Mouse (Mus musculus) MEL (cell line): ENCODE measurements around the gene Mpv17l2. TPM values are rescaled to one million over a fixed set of nuclear protein-coding genes. Genes with fewer than 3 reads are reported as not detected.

ENCODE experiments used
- DNase-seq: peaks from one replicate; pipeline ENCODE4 v3.0.0; 2011; ENCODE audit warnings: low read depth, low spot score
- H3K27ac ChIP-seq: 2 replicates; pipeline ENCODE4 v1.5.1; 2012; ENCODE audit warnings: low read depth, mild to moderate bottlenecking, control low read depth, low read length, moderate library complexity; ENCODE audit not compliant: control insufficient read depth
- H3K27me3 ChIP-seq, 2 experiments: fragments of 150-350 bp in 1 of 2; sonication (generic) in 1 of 2; 2 replicates each; pipeline ENCODE4 v1.6.1; 2012; ENCODE audit warnings: low read length in 2 of 2, mild to moderate bottlenecking in 2 of 2, improper control_type of control experiment in 1 of 2, moderate library complexity in 1 of 2; ENCODE audit not compliant: insufficient read depth in 2 of 2, control insufficient read depth in 1 of 2
- H3K36me3 ChIP-seq, 2 experiments: 2 replicates each; pipeline ENCODE4 v1.6.1; 2012 to 2014; ENCODE audit warnings: low read length in 2 of 2, improper control_type of control experiment in 1 of 2, inconsistent platforms in 1 of 2, mild to moderate bottlenecking in 1 of 2; ENCODE audit not compliant: insufficient read depth in 2 of 2, control insufficient read depth in 1 of 2
- H3K4me1 ChIP-seq, 2 experiments: fragments of 150-350 bp in 1 of 2; sonication (generic) in 1 of 2; 2 replicates each; pipeline ENCODE4 v1.6.1; 2012; ENCODE audit warnings: low read length in 2 of 2, improper control_type of control experiment in 1 of 2, mild to moderate bottlenecking in 1 of 2; ENCODE audit not compliant: insufficient read depth in 2 of 2, control insufficient read depth in 1 of 2
- H3K4me3 ChIP-seq, 2 experiments: fragments of 150-350 bp in 1 of 2; sonication (generic) in 1 of 2; 2 replicates each; pipeline ENCODE4 v1.5.1; 2012; ENCODE audit warnings: low read depth in 2 of 2, low read length in 2 of 2, mild to moderate bottlenecking in 2 of 2, moderate library complexity in 2 of 2, control low read depth in 1 of 2, improper control_type of control experiment in 1 of 2; ENCODE audit not compliant: control insufficient read depth in 1 of 2, insufficient read depth in 1 of 2
- H3K79me2 ChIP-seq: 2 replicates; pipeline ENCODE4 v1.6.1; 2012; ENCODE audit warnings: mild to moderate bottlenecking, low read length, moderate library complexity; ENCODE audit not compliant: control insufficient read depth, poor library complexity, insufficient read depth
- H3K9ac ChIP-seq: 2 replicates; pipeline ENCODE4 v1.6.1; 2012; ENCODE audit warnings: low read depth, mild to moderate bottlenecking, control low read depth, low read length, moderate library complexity; ENCODE audit not compliant: control insufficient read depth, poor library complexity, severe bottlenecking
- H3K9me3 ChIP-seq: fragments of 150-350 bp; sonication (generic); replicated peaks from 2 replicates; pipeline ENCODE4 v1.6.1; 2012; ENCODE audit warnings: mild to moderate bottlenecking, low read length, improper control_type of control experiment, moderate library complexity; ENCODE audit not compliant: insufficient read depth
- CHD2 ChIP-seq: IDR thresholded peaks from 2 replicates; pipeline ENCODE4 v1.6.1; 2011; ENCODE audit warnings: low read length, improper control_type of control experiment
- E2F4 ChIP-seq: IDR thresholded peaks from 2 replicates; pipeline ENCODE4 v1.6.1; 2011; ENCODE audit warnings: low read depth, low read length, improper control_type of control experiment, borderline replicate concordance
- EP300 ChIP-seq, 2 experiments: IDR thresholded peaks; 2 replicates each; pipeline ENCODE4 v1.6.1; 2011; ENCODE audit warnings: improper control_type of control experiment in 2 of 2, low read length in 2 of 2, low read depth in 1 of 2, mild to moderate bottlenecking in 1 of 2
- GABPA ChIP-seq: IDR thresholded peaks from 2 replicates; pipeline ENCODE4 v1.6.1; 2012; ENCODE audit warnings: low read depth, mild to moderate bottlenecking, inconsistent platforms, low read length, improper control_type of control experiment, moderate library complexity
- GATA1 ChIP-seq: IDR thresholded peaks from 2 replicates; pipeline ENCODE4 v1.6.1; 2011; ENCODE audit warnings: low read depth, low read length, improper control_type of control experiment
- JUND ChIP-seq: IDR thresholded peaks from 2 replicates; pipeline ENCODE4 v1.6.1; 2011; ENCODE audit warnings: low read depth, mild to moderate bottlenecking, improper control_type of control experiment, low read length
- MAX ChIP-seq: IDR thresholded peaks from 2 replicates; pipeline ENCODE4 v1.6.1; 2011; ENCODE audit warnings: low read length, improper control_type of control experiment
- MAZ ChIP-seq: IDR thresholded peaks from 2 replicates; pipeline ENCODE4 v1.6.1; 2012; ENCODE audit warnings: low read depth, mild to moderate bottlenecking, inconsistent platforms, low read length, improper control_type of control experiment
- MEF2A ChIP-seq: IDR thresholded peaks from 2 replicates; pipeline ENCODE4 v1.6.1; 2014; ENCODE audit warnings: low read depth, mild to moderate bottlenecking, inconsistent platforms, low read length, improper control_type of control experiment; ENCODE audit not compliant: poor library complexity, insufficient replicate concordance, severe bottlenecking; ENCODE audit errors: extremely low read depth
- MXI1 ChIP-seq: IDR thresholded peaks from 2 replicates; pipeline ENCODE4 v1.6.1; 2011; ENCODE audit warnings: mild to moderate bottlenecking, low read depth, low read length, improper control_type of control experiment
- POLR2A ChIP-seq, 2 experiments: IDR thresholded peaks; 2 replicates each; pipeline ENCODE4 v1.6.1; 2011 to 2012; ENCODE audit warnings: low read length in 2 of 2, mild to moderate bottlenecking in 2 of 2, control low read depth in 1 of 2, improper control_type of control experiment in 1 of 2, low read depth in 1 of 2, moderate library complexity in 1 of 2; ENCODE audit not compliant: control insufficient read depth in 1 of 2, insufficient read depth in 1 of 2, poor library complexity in 1 of 2
- POLR2AphosphoS2 ChIP-seq: IDR thresholded peaks from 2 replicates; pipeline ENCODE4 v1.6.1; 2011; ENCODE audit warnings: low read length, improper control_type of control experiment
- RAD21 ChIP-seq: IDR thresholded peaks from 2 replicates; pipeline ENCODE4 v1.6.1; 2011; ENCODE audit warnings: mild to moderate bottlenecking, low read depth, low read length, improper control_type of control experiment
- SMC3 ChIP-seq: IDR thresholded peaks from 2 replicates; pipeline ENCODE4 v1.6.1; 2011; ENCODE audit warnings: low read depth, low read length, improper control_type of control experiment
- TBP ChIP-seq: IDR thresholded peaks from 2 replicates; pipeline ENCODE4 v1.8.0; 2011; ENCODE audit warnings: low read depth, low read length, improper control_type of control experiment
- TCF12 ChIP-seq: IDR thresholded peaks from 2 replicates; pipeline ENCODE4 v1.6.1; 2014; ENCODE audit warnings: low read depth, mild to moderate bottlenecking, inconsistent platforms, low read length, improper control_type of control experiment, moderate library complexity
- UBTF ChIP-seq: IDR thresholded peaks from 2 replicates; pipeline ENCODE4 v1.6.1; 2012; ENCODE audit warnings: low read depth, mild to moderate bottlenecking, inconsistent platforms, low read length, improper control_type of control experiment, moderate library complexity, borderline replicate concordance; ENCODE audit not compliant: insufficient read depth
- USF1 ChIP-seq: IDR thresholded peaks from 2 replicates; pipeline ENCODE4 v1.6.1; 2014; ENCODE audit warnings: low read depth, mild to moderate bottlenecking, inconsistent platforms, low read length, improper control_type of control experiment, moderate library complexity
- ZC3H11A ChIP-seq: IDR thresholded peaks from 2 replicates; pipeline ENCODE4 v1.6.1; 2012; ENCODE audit warnings: low read depth, mild to moderate bottlenecking, inconsistent platforms, low read length, improper control_type of control experiment
- ZKSCAN1 ChIP-seq: IDR thresholded peaks from 2 replicates; pipeline ENCODE4 v1.6.1; 2012; ENCODE audit warnings: low read depth, mild to moderate bottlenecking, inconsistent platforms, low read length, improper control_type of control experiment, moderate library complexity
- ZMIZ1 ChIP-seq: IDR thresholded peaks from 2 replicates; pipeline ENCODE4 v1.6.1; 2012; ENCODE audit warnings: low read depth, mild to moderate bottlenecking, inconsistent platforms, low read length, improper control_type of control experiment, moderate library complexity
- polyA plus RNA-seq, 2 experiments: library from polyadenylated mRNA; stranded (reverse) in 1 of 2; unstranded in 1 of 2; fragments of >175 nt in 1 of 2; fragments of >200 nt in 1 of 2; gene quantifications; 2 replicates each; pipeline versions ENCODE4 v1.2.1 to v1.2.4; 2012; ENCODE audit warnings: low replicate concordance in 2 of 2, low read depth in 1 of 2; ENCODE audit not compliant: insufficient read length in 2 of 2, insufficient read depth in 1 of 2, missing spikeins in 1 of 2
- total RNA-seq: library from RNA; depleted of rRNA; stranded (reverse); fragments of 300-350 nt; gene quantifications from 2 replicates; pipeline ENCODE4 v1.2.3, GENCODE M21; 2012

Mpv17l2 gene
- total and polyA plus RNA-seq, 3 experiments, result 52.8 to 102 TPM; not detected in 1

DNA sequence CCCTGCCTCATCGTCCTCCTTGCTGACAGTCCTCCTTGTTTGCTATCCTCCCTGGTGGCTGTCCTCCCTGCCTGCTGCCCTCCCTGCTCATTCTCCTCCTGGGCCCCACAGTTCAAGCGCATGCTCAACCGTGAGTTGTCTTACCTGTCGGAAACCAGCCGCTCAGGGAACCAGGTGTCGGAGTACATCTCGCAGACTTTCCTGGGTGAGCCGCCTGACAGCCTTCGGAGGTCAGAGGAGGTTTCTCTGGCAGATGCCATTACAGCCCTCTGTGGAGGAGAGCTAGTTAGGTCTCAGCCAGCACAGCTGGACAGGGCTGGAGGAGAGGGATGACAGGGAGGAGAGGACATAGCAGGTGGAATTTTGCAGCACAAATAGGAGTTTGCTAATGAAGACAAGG, 14.1 kb downstream of the Mpv17l2 start:
- no peak overlapping the region for H3K4me3 ChIP-seq
- no peak overlapping the region for H3K9ac ChIP-seq
- TF ChIP-seq MXI1, result no peak
- no peak for TF ChIP-seq ZC3H11A
- TF ChIP-seq USF1, result no peak
- no peak for TF ChIP-seq E2F4
- no peak for TF ChIP-seq RAD21
- no peak for TF ChIP-seq EP300 (IDR thresholded peaks at IDR 0.05; ENCODE audit: low read depth in 1 of 2, low read length in 2 of 2)
- TF ChIP-seq JUND, result no peak
- TF ChIP-seq POLR2AphosphoS2, result no peak
- TF ChIP-seq SMC3, result no peak
- no peak for TF ChIP-seq ZMIZ1
- TF ChIP-seq GABPA, result no peak
- TF ChIP-seq CHD2, result no peak
- no peak for TF ChIP-seq MEF2A
- TF ChIP-seq TBP, result no peak
- TF ChIP-seq ZKSCAN1, result no peak
- no peak for TF ChIP-seq MAX
- TF ChIP-seq POLR2A (IDR thresholded peaks at IDR 0.05; ENCODE audit: control insufficient read depth in 1 of 2, insufficient read depth in 1 of 2, low read depth in 1 of 2, low read length in 2 of 2, poor library complexity in 1 of 2), result no peak
- no peak for TF ChIP-seq MAZ
- TF ChIP-seq TCF12, result no peak
- TF ChIP-seq GATA1, result no peak
- DNase-seq, result no peak
- no peaks in the 10 kb centered on the region for H3K4me1 ChIP-seq
- no peaks in the 10 kb centered on the region for H3K36me3 ChIP-seq
- H3K9me3 ChIP-seq, result no peaks in the 10 kb centered on the region
- H3K27ac ChIP-seq, result no peak overlapping the region
- H3K79me2 ChIP-seq, result no peaks in the 10 kb centered on the region
- H3K27me3 ChIP-seq, result no peaks in the 10 kb centered on the region

DNA sequence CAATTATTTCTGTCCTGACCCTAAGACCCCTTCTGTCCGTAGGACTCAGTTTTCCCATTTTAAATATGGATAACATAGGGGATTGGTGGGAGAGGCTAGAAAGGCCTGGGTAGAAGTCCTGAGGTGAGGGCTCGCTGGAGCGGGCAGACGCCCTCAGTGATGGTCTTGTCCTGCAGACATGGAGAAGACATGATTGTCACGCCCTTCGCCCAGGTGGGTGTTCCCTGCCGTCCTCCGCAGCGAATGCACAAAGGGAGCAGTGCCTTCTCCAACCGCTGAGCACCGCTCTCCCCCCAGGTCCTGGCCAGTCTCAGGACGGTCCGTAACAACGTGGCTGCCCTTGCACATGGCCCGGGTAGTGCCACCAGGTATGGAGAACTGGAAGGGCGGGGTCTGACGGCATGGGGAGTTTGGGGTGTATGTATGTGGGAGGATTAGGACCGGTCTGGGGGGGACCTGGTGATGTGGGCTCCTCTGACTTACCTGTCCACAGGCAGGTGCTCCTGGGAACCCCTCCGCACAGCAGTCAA, 15.0 kb downstream of the Mpv17l2 start:
- H3K9ac ChIP-seq, result no peak overlapping the region
- H3K9me3 ChIP-seq, result no peaks in the 10 kb centered on the region
- H3K36me3 ChIP-seq, result no peaks in the 10 kb centered on the region
- no peaks in the 10 kb centered on the region for H3K4me1 ChIP-seq
- H3K4me3 ChIP-seq, result no peak overlapping the region
- no peak for TF ChIP-seq UBTF
- DNase-seq, result no peak
- H3K27ac ChIP-seq, result no peak overlapping the region
- no peaks in the 10 kb centered on the region for H3K79me2 ChIP-seq
- H3K27me3 ChIP-seq, result no peaks in the 10 kb centered on the region; a peak in 1 of 4 replicates
